Mouse (Mus musculus): ENCODE measurements around the gene Zcchc7. TPM values are rescaled to one million over a fixed set of nuclear protein-coding genes. Genes with fewer than 3 reads are reported as not detected.

The Zcchc7 gene
- polyA plus RNA-seq, 1 experiment from 2014 or later = 39.5 TPM

- Histone ChIP-seq H3K27me3 (replicated peaks; ENCODE audit: control insufficient read depth, insufficient read depth, low read length) (no peaks in the 10 kb centered on the region), H3K9ac (ENCODE audit: low read depth, low read length) (no peak overlapping the region), H3K4me1 (replicated peaks; ENCODE audit: control insufficient read depth, insufficient read depth, low read length) (peaks cover 8% of the 10 kb centered on the region; the same call in 1 of the 2 replicates), H3K27ac (ENCODE audit: low read depth, low read length) (no peak overlapping the region), H3K9me3 (ENCODE audit: control insufficient read depth) (no peaks in the 10 kb centered on the region), H3K4me2 (replicated peaks; ENCODE audit: low read depth) (no peak overlapping the region), H3K36me3 (ENCODE audit: control insufficient read depth, insufficient read depth) (no peaks in the 10 kb centered on the region), H3K4me3 (ENCODE audit: low read depth, low read length) (no peak overlapping the region)
- no peak for TF ChIP-seq CTCF (IDR thresholded peaks at IDR 0.05; ENCODE audit: low read depth)
- 62% methylated on average over 5 of the region's 5 CpGs for WGBS
- ATAC-seq = no peak
These were observed 222.5 kb downstream of the Zcchc7 start for GRCm38 (mm10) chr4:44978175-44978574.

DNA sequence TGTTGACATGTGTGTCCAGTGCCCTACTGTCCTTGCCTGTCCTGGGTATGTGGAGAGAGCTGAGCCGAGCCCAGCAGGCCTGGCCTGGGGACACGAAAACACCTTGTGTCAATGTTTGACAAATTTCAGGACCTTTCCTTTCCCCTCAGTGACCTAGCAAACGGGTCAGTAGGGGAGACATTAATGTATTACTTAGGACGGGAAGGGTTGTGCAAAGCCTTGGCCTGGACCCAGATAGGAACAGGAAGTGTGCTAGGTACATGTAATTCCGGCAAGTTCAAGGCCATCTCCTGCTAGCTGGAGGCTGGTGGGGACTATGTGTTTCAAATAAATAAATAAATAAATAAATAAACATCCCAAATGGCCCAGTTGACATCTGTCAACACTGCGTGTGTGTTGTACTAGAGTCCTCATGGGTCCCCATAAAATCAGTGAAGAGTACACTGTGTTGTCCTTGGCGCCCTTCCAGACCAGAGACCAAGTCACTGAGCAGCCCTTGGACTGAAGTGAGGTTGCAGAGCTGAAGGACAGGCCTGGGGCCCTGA is 224.2 kb downstream of the Zcchc7 start:
- Histone ChIP-seq H3K4me3 (ENCODE audit: low read depth, low read length) (no peak overlapping the region), H3K9ac (ENCODE audit: low read depth, low read length) (no peak overlapping the region), H3K27ac (ENCODE audit: low read depth, low read length) (no peak overlapping the region), H3K27me3 (replicated peaks; ENCODE audit: control insufficient read depth, insufficient read depth, low read length) (no peaks in the 10 kb centered on the region), H3K4me1 (replicated peaks; ENCODE audit: control insufficient read depth, insufficient read depth, low read length) (0 out of 2 replicates have a peak, but pooled peaks cover 8% of the 10 kb centered on the region), H3K4me2 (replicated peaks; ENCODE audit: low read depth) (no peak overlapping the region), H3K9me3 (ENCODE audit: control insufficient read depth) (no peaks in the 10 kb centered on the region), H3K36me3 (ENCODE audit: control insufficient read depth, insufficient read depth) (peaks cover 4% of the 10 kb centered on the region; the same call in 1 of the 2 replicates)
- TF ChIP-seq CTCF (IDR thresholded peaks at IDR 0.05; ENCODE audit: low read depth) = no peak
- no peak for ATAC-seq
- WGBS = 61% methylated on average over 7 of the region's 7 CpGs

DNA sequence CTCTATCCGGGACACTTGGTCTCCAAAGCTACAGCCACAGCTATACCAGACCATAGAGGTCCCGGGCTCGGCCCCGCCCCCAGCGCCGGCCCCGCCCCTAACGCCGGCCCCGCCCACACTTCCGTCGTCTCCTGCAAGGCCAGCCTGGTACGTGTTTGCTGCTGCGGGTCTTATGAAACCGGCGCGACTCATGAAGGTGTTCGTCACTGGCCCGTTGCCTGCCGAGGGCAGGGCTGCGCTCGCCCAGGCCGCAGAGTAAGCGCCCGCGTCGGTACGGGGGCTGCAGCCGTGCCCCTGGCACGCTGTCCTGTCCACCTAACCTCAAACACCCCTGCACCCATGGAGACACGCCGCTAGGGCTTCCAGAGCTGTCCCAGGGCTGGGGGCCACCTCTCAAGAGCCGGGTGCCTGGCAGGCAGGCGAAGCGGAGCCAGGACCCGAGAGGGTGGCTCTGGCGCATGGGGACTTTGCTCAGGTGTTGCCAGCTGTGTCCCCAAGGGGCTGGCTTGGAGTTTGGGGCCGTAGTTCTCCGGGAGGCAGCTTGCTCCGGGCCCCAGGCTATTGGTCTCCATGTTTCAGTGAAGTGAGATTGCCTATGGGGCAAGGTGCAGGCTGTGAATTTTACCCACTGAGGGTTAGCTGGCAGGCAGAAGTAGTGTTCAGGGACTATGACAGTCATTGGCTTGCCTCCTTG is 225.8 kb downstream of the Zcchc7 start, which contains the start of gene Grhpr:
Gene Grhpr, plus strand, starts transcription at position 116 of the 694 bp plus-strand sequence.
- peak within 1 kb of the TSS; percentile 95 for H3K27ac ChIP-seq (ENCODE audit: low read depth, low read length)
- ATAC-seq = peak; percentile 91
- TF ChIP-seq CTCF (IDR thresholded peaks at IDR 0.05; ENCODE audit: low read depth) = peak; percentile 64
- WGBS = 0% methylated on average over 40 of the region's 40 CpGs
- H3K4me2 ChIP-seq (replicated peaks; ENCODE audit: low read depth) = peak within 1 kb of the TSS; percentile 95
- peaks cover 18% of the 10 kb centered on the region; the same call in 1 of the 2 replicates for H3K36me3 ChIP-seq (ENCODE audit: control insufficient read depth, insufficient read depth)
- H3K9me3 ChIP-seq (ENCODE audit: control insufficient read depth) = no peaks in the 10 kb centered on the region
- H3K9ac ChIP-seq (ENCODE audit: low read depth, low read length) = peak within 1 kb of the TSS; percentile 79
- no peaks in the 10 kb centered on the region for H3K27me3 ChIP-seq (replicated peaks; ENCODE audit: control insufficient read depth, insufficient read depth, low read length)
- 0 out of 2 replicates have a peak, but pooled peaks cover 8% of the 10 kb centered on the region for H3K4me1 ChIP-seq (replicated peaks; ENCODE audit: control insufficient read depth, insufficient read depth, low read length)
- peak within 1 kb of the TSS; percentile 71 for H3K4me3 ChIP-seq (ENCODE audit: low read depth, low read length)

Small RNA genes within 50 kb of the gene (microRNA-seq; reads per million reads assigned to microRNA genes)
- not detected for gene Gm22639

Other genes with a start within 250 kb of the Zcchc7 start
- gene Pax5, start 45.4 kb upstream of the Zcchc7 start, polyA plus RNA-seq (2015; fragmentation: Nextera tagmentation; extraction: Ambion mirVana) = 0.01 TPM in 1 of 2 replicates, not detected in the other
- gene Grhpr, start 225.5 kb downstream of the Zcchc7 start, polyA plus RNA-seq (2015; fragmentation: Nextera tagmentation; extraction: Ambion mirVana) = 121 and 133 TPM in 2 replicates